Mouse (Mus musculus): ENCODE results near the gene Rgs4. TPM values are rescaled to one million over a fixed set of nuclear protein-coding genes. Genes with fewer than 3 reads are reported as not detected.

Rgs4 gene
- 56.0 and 96.1 TPM in 2 replicates for polyA plus RNA-seq (2015; fragmentation: Nextera tagmentation; extraction: Ambion mirVana)

GRCm38 (mm10) chr1:169747473-169747872 lies at the start of gene Rgs4:
Rgs4 (minus strand) TSS chr1:169747642.

Other genes with a start within 250 kb of the Rgs4 start
- 16.3 and 17.9 TPM in 2 replicates for gene Nuf2, start 216.2 kb downstream of the Rgs4 start, polyA plus RNA-seq (2015; fragmentation: Nextera tagmentation; extraction: Ambion mirVana)
- gene Rgs5, start 92.1 kb downstream of the Rgs4 start, polyA plus RNA-seq (2015; fragmentation: Nextera tagmentation; extraction: Ambion mirVana), result 10.5 and 13.2 TPM in 2 replicates
- not detected in 2 replicates for gene Ccdc190, start 181.0 kb upstream of the Rgs4 start, polyA plus RNA-seq (2015; fragmentation: Nextera tagmentation; extraction: Ambion mirVana)
- gene Hsd17b7, start 221.6 kb upstream of the Rgs4 start, polyA plus RNA-seq (2015; fragmentation: Nextera tagmentation; extraction: Ambion mirVana), result 9.0 and 9.2 TPM in 2 replicates

All from adrenal gland, postnatal 0 days (tissue).